Mouse (Mus musculus): ENCODE results near the gene Slc35a3.
"Not testable (repeated sequence)": the region's sequence is repeated elsewhere in the genome, so short reads cannot be mapped to it uniquely, and the experiment has no call there.

The Slc35a3 gene

DNA sequence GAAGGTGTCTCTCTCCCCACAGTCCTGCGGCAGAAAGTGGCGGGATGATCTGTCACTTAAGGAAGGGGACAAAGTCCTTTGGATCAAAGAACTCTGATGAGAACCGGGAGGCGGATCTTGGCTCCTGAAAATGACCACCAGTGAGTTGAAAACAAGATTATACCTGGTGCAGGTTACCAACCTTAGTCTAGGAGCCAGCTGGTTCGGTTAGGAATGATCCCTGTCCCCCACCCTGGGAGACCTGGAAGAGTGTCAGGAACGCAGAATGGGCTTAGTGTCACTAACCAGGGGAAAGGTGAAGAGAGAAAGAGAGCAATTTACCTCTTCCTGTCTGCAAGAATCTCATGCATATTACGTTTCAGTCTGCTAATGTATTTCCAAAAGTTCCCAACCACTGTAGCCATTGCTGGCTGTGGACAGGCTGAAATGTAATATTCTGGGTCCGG, at the start of gene Slc35a3:
Gene Slc35a3, minus strand, starts transcription at position 396 of the 446 bp plus-strand sequence.
- no peak for DNase-seq (ENCODE audit: low read depth, low spot score)

DNA sequence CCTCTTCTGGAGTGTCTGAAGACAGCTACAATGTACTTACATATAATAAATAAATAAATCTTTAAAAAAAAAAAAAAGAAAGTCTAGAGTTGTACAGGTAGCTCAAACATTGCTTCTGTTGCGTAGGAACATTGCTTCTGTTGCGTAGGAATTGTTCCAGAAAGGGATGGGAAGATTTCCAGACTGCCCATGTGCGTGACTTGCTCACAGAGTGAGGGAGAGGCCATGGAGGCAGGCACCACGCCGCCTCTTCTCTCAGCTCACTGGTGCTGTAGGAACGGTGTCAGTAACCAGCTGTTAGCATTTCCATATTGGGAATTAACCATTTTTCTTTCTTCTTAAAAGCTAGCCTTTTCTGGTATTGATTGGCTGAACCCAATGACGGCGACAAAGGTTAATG, 40.2 kb upstream of the Slc35a3 start:
- no peak for DNase-seq (ENCODE audit: low read depth, low spot score)

DNA sequence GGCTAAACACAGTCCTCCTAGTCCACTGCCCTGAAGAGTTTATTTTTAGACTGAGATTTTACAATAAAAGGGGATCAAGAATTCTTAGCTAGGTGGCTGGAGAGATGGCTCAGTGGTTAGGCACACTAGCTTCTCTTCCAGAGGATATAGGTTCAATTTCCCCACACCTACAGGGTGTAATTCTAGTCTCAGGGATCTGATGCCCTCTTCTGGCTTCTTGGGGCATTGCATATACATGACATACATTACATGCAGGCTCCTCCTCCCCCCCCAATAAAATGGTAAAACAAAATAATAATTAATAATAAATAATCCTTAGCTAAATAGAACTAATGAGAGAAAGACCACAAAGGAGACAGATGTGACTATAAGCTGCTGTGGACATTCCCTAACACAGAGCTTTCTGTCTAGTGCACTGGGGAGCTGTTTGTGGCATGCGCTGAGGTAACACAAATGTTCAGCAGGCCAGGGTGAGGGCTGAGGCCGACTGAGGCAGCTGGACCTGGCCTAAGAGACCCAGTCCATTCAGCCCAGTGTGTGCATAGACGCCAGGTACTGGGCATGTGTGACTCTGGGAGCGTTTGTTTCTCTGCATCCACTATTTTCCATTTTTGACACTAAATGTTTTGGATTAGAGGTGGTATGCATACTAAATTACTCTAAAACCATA, 38.7 kb upstream of the Slc35a3 start:
- DNase-seq (ENCODE audit: low read depth, low spot score) = peak; percentile 39

DNA sequence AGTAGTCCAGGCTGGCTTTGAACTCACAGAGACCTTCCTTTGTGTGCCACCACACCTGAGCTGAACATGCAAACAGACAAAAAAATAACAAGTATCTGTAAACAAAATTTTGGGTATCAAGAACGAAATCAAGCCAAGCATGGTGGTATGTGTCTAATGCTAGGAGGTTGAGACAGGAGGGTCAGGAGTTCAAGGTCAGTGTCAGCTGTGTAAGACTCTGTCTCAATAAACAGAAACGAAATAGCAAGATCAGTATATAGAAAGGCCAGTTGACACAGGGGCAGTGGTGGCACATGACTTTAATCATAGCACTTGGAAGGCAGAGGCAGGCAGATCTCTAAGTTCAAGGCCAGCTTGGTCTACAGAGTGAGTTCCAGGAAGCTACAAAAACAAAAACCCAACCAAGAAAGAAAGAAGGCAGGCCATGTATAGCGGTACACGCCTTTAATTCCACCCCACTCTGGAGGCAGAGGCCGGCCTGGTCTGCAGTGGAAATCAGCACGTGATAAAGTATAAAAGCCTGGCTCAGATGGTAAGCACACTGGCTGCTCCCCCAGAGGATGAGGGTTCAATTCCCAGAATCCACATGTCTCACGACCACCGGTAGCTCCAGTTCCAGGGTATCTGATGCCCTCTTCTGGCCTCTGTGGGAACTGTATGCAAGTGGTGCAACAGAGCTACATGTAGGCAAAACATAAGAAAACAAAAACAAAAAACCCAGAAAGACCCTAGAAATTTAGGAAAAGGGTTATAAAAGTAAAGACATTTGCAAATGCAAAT, 36.0 kb upstream of the Slc35a3 start:
- peak; percentile 46 for DNase-seq (ENCODE audit: low read depth, low spot score)

DNA sequence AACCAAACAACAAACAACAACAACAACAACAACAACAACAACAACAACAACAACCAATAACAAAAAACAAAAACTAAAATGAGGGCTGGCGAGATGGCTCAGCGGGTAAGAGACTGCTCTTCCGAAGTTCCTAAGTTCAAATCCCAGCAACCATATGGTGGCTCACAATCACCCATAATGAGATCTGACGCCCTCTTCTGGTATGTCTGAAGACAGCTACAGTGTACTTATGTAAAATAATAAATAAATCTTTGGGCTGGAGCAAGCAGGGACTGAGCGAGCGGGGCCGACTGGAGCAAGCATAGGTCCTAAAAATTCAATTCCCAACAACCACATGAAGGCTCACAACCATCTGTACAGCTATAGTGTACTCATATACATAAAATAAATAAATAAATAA, 35.0 kb upstream of the Slc35a3 start:
- DNase-seq (ENCODE audit: low read depth, low spot score) = not testable (repeated sequence)

DNA sequence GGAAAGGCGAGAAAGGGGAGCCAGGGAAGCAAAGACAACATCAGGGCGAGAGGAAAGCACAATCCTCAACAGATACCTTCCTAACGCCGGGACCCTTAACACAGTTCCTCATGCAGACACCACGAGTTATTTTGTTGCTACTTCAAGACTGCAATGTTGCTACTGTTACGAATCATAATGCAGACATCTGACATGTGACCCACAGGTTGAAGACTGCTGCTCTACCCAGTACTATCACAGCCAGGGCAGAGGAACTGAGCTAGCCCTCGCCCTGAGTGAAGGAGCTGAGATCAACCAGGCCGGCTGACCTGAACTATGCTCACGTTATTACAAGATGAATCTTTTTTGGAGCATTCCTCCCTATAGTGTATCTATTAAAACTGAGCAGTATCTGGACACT, 28.3 kb upstream of the Slc35a3 start:
- DNase-seq (ENCODE audit: low read depth, low spot score) = no peak

DNA sequence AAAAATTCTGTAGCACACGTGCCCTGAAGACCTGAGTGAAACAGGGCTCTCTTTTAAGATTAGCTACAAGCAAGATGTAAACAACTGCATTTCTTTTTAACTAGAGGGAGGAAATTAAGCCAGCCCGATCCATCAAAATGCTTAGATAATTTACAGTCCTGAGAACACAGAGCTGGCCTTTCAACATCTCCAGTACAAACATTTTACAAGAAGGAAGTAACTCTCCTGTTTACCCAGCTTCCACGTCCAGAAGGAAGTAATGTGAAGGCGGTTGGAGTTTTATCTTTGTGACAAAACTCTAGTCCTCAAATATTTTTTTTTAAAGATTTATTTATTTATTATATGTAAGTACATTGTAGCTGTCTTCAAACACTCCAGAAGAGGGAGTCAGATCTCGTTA, 27.5 kb upstream of the Slc35a3 start:
- no peak for DNase-seq (ENCODE audit: low read depth, low spot score)

DNA sequence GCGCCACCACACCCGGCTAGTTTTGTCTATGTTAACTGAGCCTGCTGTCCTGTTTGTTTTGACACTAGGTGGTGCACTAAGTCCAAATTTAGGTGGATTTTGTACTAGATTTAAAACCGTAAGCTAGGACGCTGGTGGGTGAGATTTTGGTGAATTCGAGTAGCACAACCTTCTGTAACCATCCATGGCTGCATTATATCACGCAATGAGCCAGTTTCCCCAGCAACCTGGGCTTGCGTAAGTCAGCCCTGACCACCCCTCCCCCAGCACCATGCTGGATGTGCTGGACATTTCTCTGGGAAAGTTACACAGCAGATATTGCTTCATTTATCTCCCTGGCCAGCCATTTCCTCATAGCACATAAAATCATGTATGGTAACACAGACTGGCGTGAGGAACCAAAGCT, 24.7 kb upstream of the Slc35a3 start:
- no peak for DNase-seq (ENCODE audit: low read depth, low spot score)

DNA sequence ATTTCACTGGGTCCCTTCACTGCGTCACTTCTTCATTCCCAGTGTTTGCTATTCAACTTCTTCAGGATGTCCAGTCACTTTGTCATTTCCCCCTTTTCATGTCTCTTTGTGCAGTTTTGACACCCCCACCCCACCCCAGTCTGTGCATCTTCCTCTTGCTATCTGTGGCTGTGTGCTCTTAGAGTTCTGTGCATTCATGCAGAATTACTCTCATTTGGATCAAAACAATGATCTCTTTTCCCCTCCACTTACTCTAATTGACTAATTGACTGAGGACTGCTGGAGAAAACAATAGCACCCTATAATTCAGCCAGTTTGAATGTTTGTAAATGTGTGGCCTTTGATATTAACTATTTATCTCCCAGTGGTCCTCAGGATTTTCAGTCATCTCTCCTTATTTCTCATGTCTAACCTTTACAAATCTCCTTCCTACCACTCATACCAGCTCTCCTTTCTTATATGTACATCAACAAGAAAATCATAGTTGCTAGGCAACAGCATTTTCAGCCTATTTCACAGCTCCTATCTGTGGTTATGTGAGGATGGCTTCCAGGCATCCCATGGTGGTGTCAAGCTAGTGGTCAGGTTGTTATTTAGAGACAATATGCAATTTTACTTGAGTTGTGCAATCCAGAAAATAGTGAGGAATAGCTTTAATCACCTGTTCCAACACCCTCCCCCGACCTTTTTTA, 17.0 kb upstream of the Slc35a3 start:
- DNase-seq (ENCODE audit: low read depth, low spot score) = no peak

DNA sequence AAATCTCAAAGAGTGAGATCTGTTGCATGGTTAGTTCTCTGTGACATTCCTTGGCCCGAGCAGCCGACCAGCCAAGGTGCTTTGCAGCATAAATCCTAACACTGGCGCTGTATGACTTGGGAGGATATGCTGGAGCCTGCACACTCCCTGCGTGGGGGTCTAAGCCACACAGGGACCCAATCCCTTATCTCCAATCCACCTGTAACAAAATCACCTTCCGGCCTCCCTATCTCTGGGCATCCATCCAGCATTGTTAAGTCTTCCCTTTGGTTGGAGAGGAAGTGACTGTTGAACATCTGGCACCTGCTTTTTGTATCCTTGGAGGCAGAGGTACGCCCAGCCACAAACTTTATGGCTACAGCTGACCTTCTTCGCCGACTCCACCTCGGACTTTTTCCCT, 14.2 kb upstream of the Slc35a3 start:
- DNase-seq (ENCODE audit: low read depth, low spot score) = no peak

DNA sequence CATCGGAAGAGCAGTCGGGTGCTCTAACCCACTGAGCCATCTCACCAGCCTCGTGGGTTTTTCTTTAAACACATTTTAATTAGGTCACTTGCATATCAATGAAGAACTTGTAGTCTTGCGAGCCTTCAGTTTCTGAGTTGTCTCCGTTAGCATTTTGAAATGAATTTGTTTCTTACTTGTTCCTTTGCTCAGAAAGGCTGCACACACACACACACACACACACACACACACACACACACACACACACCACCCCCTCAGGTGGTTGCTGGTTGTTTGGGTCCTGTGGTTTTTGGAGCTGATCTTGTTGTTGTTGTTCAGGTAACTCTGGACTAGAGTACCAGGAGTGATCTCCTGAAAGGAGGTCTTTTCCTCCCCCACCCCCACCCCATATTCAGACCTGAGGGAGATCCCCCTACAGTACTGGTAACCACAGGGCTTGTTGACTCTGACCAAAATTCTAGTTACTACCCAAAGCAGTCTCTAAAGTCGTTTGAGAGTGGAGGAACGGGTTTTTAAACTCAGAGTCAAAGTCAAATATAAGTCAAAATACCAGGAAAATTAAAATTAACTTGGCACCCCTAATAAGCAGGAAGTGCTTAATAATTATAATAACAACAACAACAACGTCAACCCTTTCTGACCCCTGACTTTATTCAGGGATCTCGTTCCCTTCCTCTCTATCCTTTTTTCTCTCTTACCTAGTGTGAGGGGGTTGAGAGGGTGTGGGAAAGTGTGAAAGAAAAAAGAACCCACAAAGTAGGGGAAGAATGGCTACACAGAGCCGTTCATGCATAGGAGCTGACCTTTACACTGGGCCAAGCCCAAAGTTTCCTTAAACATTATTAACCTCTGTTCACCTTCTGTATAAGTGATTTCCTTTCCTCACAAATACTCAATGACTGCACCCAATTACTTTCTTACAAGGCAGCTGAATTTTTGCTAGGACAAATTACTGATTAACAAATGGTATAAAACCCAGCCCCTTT, 11.2 kb upstream of the Slc35a3 start:
- DNase-seq (ENCODE audit: low read depth, low spot score) = no peak

DNA sequence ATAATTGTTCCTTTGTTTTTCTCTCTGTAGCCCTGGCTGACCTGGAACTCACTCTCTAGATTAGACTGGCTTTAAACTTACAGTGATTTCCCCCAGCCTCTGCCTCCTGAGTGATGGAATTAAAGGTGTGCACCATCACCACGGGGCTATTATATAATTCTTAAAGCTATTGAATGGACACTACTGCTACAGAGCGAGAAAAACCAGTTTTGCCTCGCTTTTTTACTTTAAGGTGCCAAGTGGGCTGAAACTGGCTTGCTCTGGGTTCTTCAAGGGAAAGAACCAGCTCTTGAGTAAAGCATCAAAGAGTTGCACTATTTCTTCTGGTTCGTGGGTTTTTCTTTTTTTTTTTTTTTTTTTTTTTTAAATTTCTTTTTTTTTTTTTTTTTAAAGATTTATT, 10.3 kb upstream of the Slc35a3 start:
- no peak for DNase-seq (ENCODE audit: low read depth, low spot score)

DNA sequence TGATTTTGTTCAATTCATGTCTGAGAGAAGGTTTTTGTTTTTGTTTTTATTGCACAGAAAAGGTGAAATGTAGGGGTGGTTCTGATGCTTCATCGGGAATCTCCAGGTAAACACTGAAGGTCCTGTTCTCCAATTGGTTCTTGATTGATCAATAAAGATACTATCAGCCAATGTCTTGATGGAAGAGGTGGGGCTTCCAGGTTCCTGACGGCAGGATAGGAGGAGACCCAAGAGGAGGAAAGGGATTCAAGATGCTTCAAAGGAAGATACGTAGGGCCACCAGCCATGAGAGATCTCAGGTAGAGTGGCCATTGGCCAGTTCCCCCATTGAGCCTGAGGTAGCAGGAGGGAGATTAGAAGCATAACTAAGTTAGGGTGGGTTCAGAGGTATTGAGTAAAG, 6.3 kb upstream of the Slc35a3 start:
- DNase-seq (ENCODE audit: low read depth, low spot score) = no peak

DNA sequence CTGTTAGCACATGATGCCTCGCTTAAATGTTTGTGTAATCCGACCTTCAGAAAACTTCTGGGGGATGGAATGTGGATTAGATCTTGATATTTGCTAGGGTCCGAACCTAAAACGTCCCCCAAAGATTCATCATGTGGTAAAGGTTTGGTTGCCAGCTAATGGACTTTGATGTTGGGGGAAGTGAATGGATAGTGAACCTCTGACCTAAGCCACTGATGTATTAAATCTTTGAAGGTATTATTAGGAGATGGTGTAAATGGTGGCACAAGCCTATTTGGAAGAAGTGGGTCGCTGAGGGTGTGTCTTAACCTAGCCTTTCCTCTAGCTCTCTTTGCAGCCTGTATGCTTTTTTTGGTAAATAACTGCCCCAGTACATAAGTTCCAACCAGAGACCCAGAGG, 400 bp upstream of the Slc35a3 start:
- no peak for DNase-seq (ENCODE audit: low read depth, low spot score)

DNA sequence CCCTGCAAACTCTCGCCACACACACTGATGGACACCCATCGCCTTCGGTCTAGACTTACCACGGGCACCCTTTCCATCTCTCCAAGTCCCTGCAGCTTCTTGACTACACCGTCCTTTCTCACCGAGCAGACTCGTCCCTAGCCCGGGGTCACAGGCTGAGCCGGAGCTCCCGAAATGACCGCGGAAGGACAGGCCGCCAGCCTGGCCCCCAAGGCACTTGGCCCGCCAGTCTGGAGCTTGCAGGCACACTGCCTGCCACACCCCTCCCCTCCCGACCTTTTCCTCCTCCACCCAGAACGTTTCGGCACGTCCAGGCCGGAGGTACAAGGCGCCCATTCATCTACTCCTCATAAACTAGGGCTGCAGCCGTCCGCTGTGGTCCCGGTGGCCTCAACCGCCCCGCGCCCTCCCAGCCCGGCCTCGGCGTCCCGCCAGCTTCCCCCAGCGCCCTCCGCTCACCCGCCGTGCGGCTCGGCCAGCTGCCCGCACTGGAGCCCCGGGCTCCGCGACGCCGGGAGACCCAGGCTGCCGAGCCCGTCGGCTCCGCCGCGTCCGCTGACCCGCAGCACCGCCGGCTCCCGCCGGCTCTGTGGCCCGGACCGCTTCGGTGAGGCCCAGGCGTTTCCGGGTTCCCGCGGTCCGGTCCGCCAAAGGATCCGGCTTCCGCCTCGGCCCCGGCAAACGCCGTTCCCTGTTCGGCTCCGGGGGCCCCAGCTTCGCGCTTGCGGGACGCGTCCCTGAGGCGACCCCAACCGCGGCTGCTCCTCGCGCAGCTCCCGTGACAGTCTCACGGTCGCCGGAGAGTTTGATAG, 801 bp downstream of the Slc35a3 start:
- DNase-seq (ENCODE audit: low read depth, low spot score) = no peak

DNA sequence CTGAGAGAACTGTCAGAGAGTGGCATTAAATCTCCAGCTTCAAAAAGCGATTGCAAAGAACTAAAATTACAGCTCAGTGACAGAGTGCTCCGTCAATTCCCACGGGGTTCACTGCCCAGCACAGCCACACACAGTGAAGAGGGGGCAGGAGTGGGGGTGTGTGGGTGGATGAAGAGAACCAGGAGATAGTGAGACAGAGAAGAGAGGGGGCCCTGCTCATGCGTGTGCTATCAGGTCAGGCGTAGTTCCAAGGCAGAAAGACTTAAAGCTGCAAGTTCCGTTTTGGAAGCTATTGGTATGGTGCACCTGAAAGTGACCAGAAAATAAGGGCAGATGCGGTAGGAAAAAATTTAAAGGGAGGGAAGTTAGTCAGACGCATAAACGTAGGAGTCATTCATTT, 1.7 kb downstream of the Slc35a3 start:
- DNase-seq (ENCODE audit: low read depth, low spot score) = no peak

DNA sequence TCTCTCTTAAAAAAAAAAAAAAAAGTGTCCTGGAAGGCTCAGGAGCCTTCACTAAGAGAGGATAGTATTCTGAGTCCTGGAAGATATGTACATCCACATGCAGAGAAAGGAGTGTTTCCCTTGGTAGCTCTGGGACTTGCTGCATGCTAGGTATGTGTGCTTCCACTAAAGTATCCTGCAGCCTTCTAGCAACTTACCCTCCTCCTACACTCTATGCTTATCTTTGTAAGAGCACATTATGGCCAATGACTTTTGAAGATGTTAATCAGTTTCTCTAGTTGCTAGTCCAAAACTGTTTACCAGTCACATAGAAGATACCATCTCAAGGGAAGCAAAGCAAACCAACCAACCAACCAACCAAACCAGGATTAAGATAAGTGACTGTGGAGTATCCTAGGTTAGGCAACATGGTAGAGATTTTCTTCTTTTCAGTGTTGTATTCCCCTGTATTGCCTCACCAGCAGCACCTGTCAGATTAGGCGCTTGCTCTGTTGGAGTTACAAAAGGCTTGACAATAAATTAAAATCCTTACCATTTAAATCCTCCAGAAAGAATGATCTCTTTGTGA, 6.9 kb downstream of the Slc35a3 start:
- DNase-seq (ENCODE audit: low read depth, low spot score) = no peak

DNA sequence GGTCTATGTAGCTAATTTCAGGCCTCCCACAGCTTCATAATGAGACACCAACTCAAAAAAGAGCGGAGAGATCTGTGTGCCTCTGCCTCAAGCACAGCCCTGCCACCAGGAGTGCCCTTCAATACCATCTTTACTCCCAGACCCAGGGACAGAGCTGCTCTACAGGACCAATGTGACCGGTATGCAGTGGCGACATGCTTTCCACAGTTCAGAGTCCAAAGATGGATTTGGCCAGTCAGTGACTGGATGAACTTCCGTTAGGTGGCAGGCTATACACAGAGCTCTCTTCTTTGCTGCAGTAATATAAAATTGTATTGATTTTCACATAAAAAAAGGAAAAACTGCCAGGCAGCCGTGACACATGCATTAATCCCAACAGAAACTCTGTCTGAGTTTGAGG, 8.8 kb downstream of the Slc35a3 start:
- no peak for DNase-seq (ENCODE audit: low read depth, low spot score)

DNA sequence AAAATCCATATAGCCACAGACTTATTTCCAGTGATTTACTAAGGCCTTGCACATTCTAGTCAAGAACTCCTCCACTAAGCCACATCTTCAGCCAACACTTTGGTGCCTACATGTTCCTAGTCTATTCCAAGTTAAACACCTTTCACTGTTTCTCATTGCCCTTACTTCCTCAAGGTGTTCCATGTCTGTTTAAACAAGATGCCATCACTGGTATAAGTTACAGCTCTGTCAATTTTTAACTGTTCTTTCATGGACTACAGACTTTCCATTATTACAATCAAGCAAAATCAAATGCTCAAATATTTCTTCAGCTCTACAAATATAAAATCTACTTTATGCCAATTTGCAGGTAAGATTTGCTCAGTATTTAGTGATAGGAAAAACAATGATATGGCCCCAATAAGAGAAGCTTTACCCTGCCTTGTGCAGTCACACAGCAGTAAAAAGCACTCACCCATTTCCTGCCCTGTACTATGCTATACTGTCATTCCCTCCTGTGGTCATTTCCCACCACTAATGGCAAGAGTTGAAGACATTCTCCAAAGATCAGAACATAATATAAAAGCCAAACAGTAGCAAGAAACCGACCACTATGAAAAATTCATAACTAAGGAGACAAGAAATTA, 9.9 kb downstream of the Slc35a3 start:
- DNase-seq (ENCODE audit: low read depth, low spot score) = no peak

DNA sequence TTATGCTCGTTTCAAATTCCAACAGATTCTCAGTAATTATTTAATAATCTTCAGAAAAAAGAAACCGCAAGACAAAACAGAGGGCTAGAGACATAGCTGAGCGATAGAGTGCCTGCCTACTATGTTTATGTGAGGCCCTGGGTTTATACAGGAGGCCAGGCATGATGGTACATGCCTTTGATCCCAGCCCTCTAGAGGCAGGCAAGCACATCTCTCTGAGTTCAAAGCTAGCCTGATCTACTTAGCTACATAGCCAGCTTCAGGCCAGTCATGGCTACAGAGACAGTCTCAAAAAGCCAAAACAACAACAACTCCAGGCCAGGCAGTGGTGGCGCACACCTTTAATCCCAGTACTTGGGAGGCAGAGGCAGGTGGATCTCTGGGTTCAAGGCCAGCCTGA, 11.0 kb downstream of the Slc35a3 start:
- no peak for DNase-seq (ENCODE audit: low read depth, low spot score)

Data from WW6 (cell line).